Mouse (Mus musculus): ENCODE results near the gene Cblc.

Gene Cblc

GRCm38 (mm10) chr7:19749389-19750216, 47.0 kb downstream of the Cblc start:
- peak; percentile 99 for DNase-seq

GRCm38 (mm10) chr7:19748219-19749195, 48.1 kb downstream of the Cblc start:
- DNase-seq = peak; percentile 30

GRCm38 (mm10) chr7:19747420-19748218, 49.0 kb downstream of the Cblc start:
- no peak for DNase-seq

GRCm38 (mm10) chr7:19746426-19747201, 50.0 kb downstream of the Cblc start:
- DNase-seq = no peak

- no peak for DNase-seq
Observed at GRCm38 (mm10) chr7:19745971-19746370, 50.6 kb downstream of the Cblc start.

- no peak for DNase-seq
Observed at GRCm38 (mm10) chr7:19744590-19745385, 51.8 kb downstream of the Cblc start.

GRCm38 (mm10) chr7:19743791-19744190, 52.8 kb downstream of the Cblc start:
- no peak for DNase-seq

GRCm38 (mm10) chr7:19742468-19742867, 54.1 kb downstream of the Cblc start:
- no peak for DNase-seq

GRCm38 (mm10) chr7:19741329-19742031, 55.1 kb downstream of the Cblc start:
- DNase-seq = no peak

GRCm38 (mm10) chr7:19740269-19740668, 56.3 kb downstream of the Cblc start:
- peak; percentile 30 for DNase-seq

GRCm38 (mm10) chr7:19738771-19739170, 57.8 kb downstream of the Cblc start:
- DNase-seq = no peak

GRCm38 (mm10) chr7:19736389-19737057, 60.1 kb downstream of the Cblc start:
- DNase-seq = no peak

GRCm38 (mm10) chr7:19734178-19734666, 62.4 kb downstream of the Cblc start:
- DNase-seq = no peak

Measured in right cerebral cortex, postnatal 4 days (tissue).